Mouse (Mus musculus) MEL (cell line): ENCODE measurements around the gene Sipa1l3. TPM values are rescaled to one million over a fixed set of nuclear protein-coding genes. Genes with fewer than 3 reads are reported as not detected.
A peak's percentile ranks its signal among the peaks of the same experiment; 100 is the strongest.

Source experiments
- DNase-seq: peaks from one replicate; pipeline ENCODE4 v3.0.0; 2011; ENCODE audit warnings: low read depth, low spot score
- H3K27ac ChIP-seq: 2 replicates; pipeline ENCODE4 v1.5.1; 2012; ENCODE audit warnings: low read depth, mild to moderate bottlenecking, control low read depth, low read length, moderate library complexity; ENCODE audit not compliant: control insufficient read depth
- H3K27me3 ChIP-seq, 2 experiments: fragments of 150-350 bp in 1 of 2; sonication (generic) in 1 of 2; 2 replicates each; pipeline ENCODE4 v1.6.1; 2012; ENCODE audit warnings: low read length in 2 of 2, mild to moderate bottlenecking in 2 of 2, improper control_type of control experiment in 1 of 2, moderate library complexity in 1 of 2; ENCODE audit not compliant: insufficient read depth in 2 of 2, control insufficient read depth in 1 of 2
- H3K36me3 ChIP-seq, 2 experiments: 2 replicates each; pipeline ENCODE4 v1.6.1; 2012 to 2014; ENCODE audit warnings: low read length in 2 of 2, improper control_type of control experiment in 1 of 2, inconsistent platforms in 1 of 2, mild to moderate bottlenecking in 1 of 2; ENCODE audit not compliant: insufficient read depth in 2 of 2, control insufficient read depth in 1 of 2
- H3K4me1 ChIP-seq, 2 experiments: fragments of 150-350 bp in 1 of 2; sonication (generic) in 1 of 2; 2 replicates each; pipeline ENCODE4 v1.6.1; 2012; ENCODE audit warnings: low read length in 2 of 2, improper control_type of control experiment in 1 of 2, mild to moderate bottlenecking in 1 of 2; ENCODE audit not compliant: insufficient read depth in 2 of 2, control insufficient read depth in 1 of 2
- H3K4me3 ChIP-seq, 2 experiments: fragments of 150-350 bp in 1 of 2; sonication (generic) in 1 of 2; 2 replicates each; pipeline ENCODE4 v1.5.1; 2012; ENCODE audit warnings: low read depth in 2 of 2, low read length in 2 of 2, mild to moderate bottlenecking in 2 of 2, moderate library complexity in 2 of 2, control low read depth in 1 of 2, improper control_type of control experiment in 1 of 2; ENCODE audit not compliant: control insufficient read depth in 1 of 2, insufficient read depth in 1 of 2
- H3K79me2 ChIP-seq: 2 replicates; pipeline ENCODE4 v1.6.1; 2012; ENCODE audit warnings: mild to moderate bottlenecking, low read length, moderate library complexity; ENCODE audit not compliant: control insufficient read depth, poor library complexity, insufficient read depth
- H3K9ac ChIP-seq: 2 replicates; pipeline ENCODE4 v1.6.1; 2012; ENCODE audit warnings: low read depth, mild to moderate bottlenecking, control low read depth, low read length, moderate library complexity; ENCODE audit not compliant: control insufficient read depth, poor library complexity, severe bottlenecking
- H3K9me3 ChIP-seq: fragments of 150-350 bp; sonication (generic); replicated peaks from 2 replicates; pipeline ENCODE4 v1.6.1; 2012; ENCODE audit warnings: mild to moderate bottlenecking, low read length, improper control_type of control experiment, moderate library complexity; ENCODE audit not compliant: insufficient read depth
- BHLHE40 ChIP-seq: IDR thresholded peaks from 2 replicates; pipeline ENCODE4 v1.6.1; 2012; ENCODE audit warnings: low read depth, mild to moderate bottlenecking, inconsistent platforms, low read length, improper control_type of control experiment, borderline replicate concordance
- CHD1 ChIP-seq: IDR thresholded peaks from 2 replicates; pipeline ENCODE4 v1.6.1; 2012; ENCODE audit warnings: low read depth, mild to moderate bottlenecking, inconsistent platforms, low read length, improper control_type of control experiment
- CHD2 ChIP-seq: IDR thresholded peaks from 2 replicates; pipeline ENCODE4 v1.6.1; 2011; ENCODE audit warnings: low read length, improper control_type of control experiment
- CTCF ChIP-seq, 3 experiments: IDR thresholded peaks in 2 of 3; conservative IDR thresholded peaks in 1 of 3; 2 replicates each; pipeline ENCODE4 v1.5.1; 2011 to 2012; ENCODE audit warnings: low read length in 3 of 3, low read depth in 2 of 3, mild to moderate bottlenecking in 2 of 3, improper control_type of control experiment in 1 of 3, inconsistent platforms in 1 of 3, mixed read lengths in 1 of 3, moderate library complexity in 1 of 3; ENCODE audit not compliant: control insufficient read depth in 1 of 3, insufficient read depth in 1 of 3, poor library complexity in 1 of 3, severe bottlenecking in 1 of 3
- E2F4 ChIP-seq: IDR thresholded peaks from 2 replicates; pipeline ENCODE4 v1.6.1; 2011; ENCODE audit warnings: low read depth, low read length, improper control_type of control experiment, borderline replicate concordance
- ELF1 ChIP-seq: IDR thresholded peaks from 2 replicates; pipeline ENCODE4 v1.6.1; 2014; ENCODE audit warnings: low read depth, mild to moderate bottlenecking, inconsistent platforms, low read length, improper control_type of control experiment, moderate library complexity
- EP300 ChIP-seq, 2 experiments: IDR thresholded peaks; 2 replicates each; pipeline ENCODE4 v1.6.1; 2011; ENCODE audit warnings: improper control_type of control experiment in 2 of 2, low read length in 2 of 2, low read depth in 1 of 2, mild to moderate bottlenecking in 1 of 2
- ETS1 ChIP-seq: IDR thresholded peaks from 2 replicates; pipeline ENCODE4 v1.6.1; 2012; ENCODE audit warnings: low read depth, mild to moderate bottlenecking, inconsistent platforms, low read length, improper control_type of control experiment, moderate library complexity
- GABPA ChIP-seq: IDR thresholded peaks from 2 replicates; pipeline ENCODE4 v1.6.1; 2012; ENCODE audit warnings: low read depth, mild to moderate bottlenecking, inconsistent platforms, low read length, improper control_type of control experiment, moderate library complexity
- GATA1 ChIP-seq: IDR thresholded peaks from 2 replicates; pipeline ENCODE4 v1.6.1; 2011; ENCODE audit warnings: low read depth, low read length, improper control_type of control experiment
- HCFC1 ChIP-seq: IDR thresholded peaks from 2 replicates; pipeline ENCODE4 v1.6.1; 2012; ENCODE audit warnings: low read depth, mild to moderate bottlenecking, inconsistent platforms, low read length, improper control_type of control experiment, moderate library complexity
- JUND ChIP-seq: IDR thresholded peaks from 2 replicates; pipeline ENCODE4 v1.6.1; 2011; ENCODE audit warnings: low read depth, mild to moderate bottlenecking, improper control_type of control experiment, low read length
- KAT2A ChIP-seq: conservative IDR thresholded peaks from 2 replicates; pipeline ENCODE4 v1.6.1; 2012; ENCODE audit warnings: low read depth, low read length, improper control_type of control experiment, inconsistent platforms
- MAFK ChIP-seq: IDR thresholded peaks from 2 replicates; pipeline ENCODE4 v1.6.1; 2011; ENCODE audit warnings: low read depth, mild to moderate bottlenecking, low read length, improper control_type of control experiment, borderline replicate concordance
- MAX ChIP-seq: IDR thresholded peaks from 2 replicates; pipeline ENCODE4 v1.6.1; 2011; ENCODE audit warnings: low read length, improper control_type of control experiment
- MAZ ChIP-seq: IDR thresholded peaks from 2 replicates; pipeline ENCODE4 v1.6.1; 2012; ENCODE audit warnings: low read depth, mild to moderate bottlenecking, inconsistent platforms, low read length, improper control_type of control experiment
- MEF2A ChIP-seq: IDR thresholded peaks from 2 replicates; pipeline ENCODE4 v1.6.1; 2014; ENCODE audit warnings: low read depth, mild to moderate bottlenecking, inconsistent platforms, low read length, improper control_type of control experiment; ENCODE audit not compliant: poor library complexity, insufficient replicate concordance, severe bottlenecking; ENCODE audit errors: extremely low read depth
- MXI1 ChIP-seq: IDR thresholded peaks from 2 replicates; pipeline ENCODE4 v1.6.1; 2011; ENCODE audit warnings: mild to moderate bottlenecking, low read depth, low read length, improper control_type of control experiment
- MYB ChIP-seq: IDR thresholded peaks from 2 replicates; pipeline ENCODE4 v1.6.1; 2011; ENCODE audit warnings: mild to moderate bottlenecking, low read depth, low read length, improper control_type of control experiment
- MYC ChIP-seq: IDR thresholded peaks from 2 replicates; pipeline ENCODE4 v1.6.1; 2011; ENCODE audit warnings: low read depth, mild to moderate bottlenecking, low read length, improper control_type of control experiment, moderate library complexity
- NELFE ChIP-seq: IDR thresholded peaks from 2 replicates; pipeline ENCODE4 v1.6.1; 2011; ENCODE audit warnings: low read depth, low read length, improper control_type of control experiment
- NRF1 ChIP-seq: IDR thresholded peaks from 2 replicates; pipeline ENCODE4 v1.6.1; 2014; ENCODE audit warnings: low read depth, mild to moderate bottlenecking, inconsistent platforms, low read length, improper control_type of control experiment, moderate library complexity; ENCODE audit not compliant: poor library complexity, insufficient read depth, severe bottlenecking
- POLR2A ChIP-seq, 2 experiments: IDR thresholded peaks; 2 replicates each; pipeline ENCODE4 v1.6.1; 2011 to 2012; ENCODE audit warnings: low read length in 2 of 2, mild to moderate bottlenecking in 2 of 2, control low read depth in 1 of 2, improper control_type of control experiment in 1 of 2, low read depth in 1 of 2, moderate library complexity in 1 of 2; ENCODE audit not compliant: control insufficient read depth in 1 of 2, insufficient read depth in 1 of 2, poor library complexity in 1 of 2
- POLR2AphosphoS2 ChIP-seq: IDR thresholded peaks from 2 replicates; pipeline ENCODE4 v1.6.1; 2011; ENCODE audit warnings: low read length, improper control_type of control experiment
- POLR2AphosphoS5 ChIP-seq: IDR thresholded peaks from 2 replicates; pipeline ENCODE4 v1.6.1; 2012; ENCODE audit warnings: low read depth, borderline replicate concordance, mild to moderate bottlenecking, inconsistent platforms, low read length, moderate library complexity, mixed read lengths
- RAD21 ChIP-seq: IDR thresholded peaks from 2 replicates; pipeline ENCODE4 v1.6.1; 2011; ENCODE audit warnings: mild to moderate bottlenecking, low read depth, low read length, improper control_type of control experiment
- RCOR1 ChIP-seq: IDR thresholded peaks from 2 replicates; pipeline ENCODE4 v1.6.1; 2012; ENCODE audit warnings: low read depth, mild to moderate bottlenecking, inconsistent platforms, low read length, improper control_type of control experiment
- SIN3A ChIP-seq: IDR thresholded peaks from 2 replicates; pipeline ENCODE4 v1.6.1; 2012; ENCODE audit warnings: low read length, improper control_type of control experiment, inconsistent platforms
- SMC3 ChIP-seq: IDR thresholded peaks from 2 replicates; pipeline ENCODE4 v1.6.1; 2011; ENCODE audit warnings: low read depth, low read length, improper control_type of control experiment
- TAL1 ChIP-seq: IDR thresholded peaks from 2 replicates; pipeline ENCODE4 v1.6.1; 2012; ENCODE audit warnings: mild to moderate bottlenecking, inconsistent platforms, low read length, moderate library complexity, mixed read lengths
- TBP ChIP-seq: IDR thresholded peaks from 2 replicates; pipeline ENCODE4 v1.8.0; 2011; ENCODE audit warnings: low read depth, low read length, improper control_type of control experiment
- TCF12 ChIP-seq: IDR thresholded peaks from 2 replicates; pipeline ENCODE4 v1.6.1; 2014; ENCODE audit warnings: low read depth, mild to moderate bottlenecking, inconsistent platforms, low read length, improper control_type of control experiment, moderate library complexity
- UBTF ChIP-seq: IDR thresholded peaks from 2 replicates; pipeline ENCODE4 v1.6.1; 2012; ENCODE audit warnings: low read depth, mild to moderate bottlenecking, inconsistent platforms, low read length, improper control_type of control experiment, moderate library complexity, borderline replicate concordance; ENCODE audit not compliant: insufficient read depth
- USF1 ChIP-seq: IDR thresholded peaks from 2 replicates; pipeline ENCODE4 v1.6.1; 2014; ENCODE audit warnings: low read depth, mild to moderate bottlenecking, inconsistent platforms, low read length, improper control_type of control experiment, moderate library complexity
- USF2 ChIP-seq, 2 experiments: IDR thresholded peaks; 2 replicates each; pipeline ENCODE4 v1.6.1; 2011 to 2012; ENCODE audit warnings: improper control_type of control experiment in 2 of 2, low read length in 2 of 2, borderline replicate concordance in 1 of 2, inconsistent platforms in 1 of 2, low read depth in 1 of 2, mild to moderate bottlenecking in 1 of 2; ENCODE audit not compliant: insufficient read depth in 1 of 2
- ZC3H11A ChIP-seq: IDR thresholded peaks from 2 replicates; pipeline ENCODE4 v1.6.1; 2012; ENCODE audit warnings: low read depth, mild to moderate bottlenecking, inconsistent platforms, low read length, improper control_type of control experiment
- ZKSCAN1 ChIP-seq: IDR thresholded peaks from 2 replicates; pipeline ENCODE4 v1.6.1; 2012; ENCODE audit warnings: low read depth, mild to moderate bottlenecking, inconsistent platforms, low read length, improper control_type of control experiment, moderate library complexity
- ZMIZ1 ChIP-seq: IDR thresholded peaks from 2 replicates; pipeline ENCODE4 v1.6.1; 2012; ENCODE audit warnings: low read depth, mild to moderate bottlenecking, inconsistent platforms, low read length, improper control_type of control experiment, moderate library complexity
- polyA plus RNA-seq, 2 experiments: library from polyadenylated mRNA; stranded (reverse) in 1 of 2; unstranded in 1 of 2; fragments of >175 nt in 1 of 2; fragments of >200 nt in 1 of 2; gene quantifications; 2 replicates each; pipeline versions ENCODE4 v1.2.1 to v1.2.4; 2012; ENCODE audit warnings: low replicate concordance in 2 of 2, low read depth in 1 of 2; ENCODE audit not compliant: insufficient read length in 2 of 2, insufficient read depth in 1 of 2, missing spikeins in 1 of 2
- total RNA-seq: library from RNA; depleted of rRNA; stranded (reverse); fragments of 300-350 nt; gene quantifications from 2 replicates; pipeline ENCODE4 v1.2.3, GENCODE M21; 2012

Gene Sipa1l3
- total and polyA plus RNA-seq, 3 experiments: 14.9 to 49.4 TPM; not detected in 1

DNA sequence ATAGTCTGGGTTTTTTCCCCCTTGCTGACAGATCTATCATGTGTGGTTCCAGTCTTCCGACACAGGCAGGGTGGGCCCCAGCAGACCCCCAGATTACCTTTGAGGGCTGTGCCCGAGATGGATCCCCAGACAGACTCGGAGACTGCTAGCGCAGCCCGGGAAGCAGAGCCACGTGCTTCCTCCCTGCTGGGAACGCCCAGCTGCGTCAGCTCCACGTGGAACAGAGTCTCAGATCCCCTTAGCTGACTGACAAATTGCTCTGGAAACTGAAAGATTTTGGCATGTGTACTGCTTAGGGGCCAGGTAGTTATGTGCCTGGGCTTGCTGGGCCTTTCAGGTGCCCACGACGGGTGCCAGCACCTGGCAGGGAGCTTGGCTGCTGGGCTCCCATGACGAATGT is 176.7 kb downstream of the Sipa1l3 start:
- H3K9me3 ChIP-seq: no peaks in the 10 kb centered on the region
- H3K9ac ChIP-seq: peak overlapping the region; percentile 83
- H3K27me3 ChIP-seq: no peaks in the 10 kb centered on the region
- peak; percentile 85 for DNase-seq
- peaks cover 33% of the 10 kb centered on the region for H3K79me2 ChIP-seq
- H3K4me3 ChIP-seq: peak overlapping the region; percentile 46 to 57
- H3K27ac ChIP-seq: peak overlapping the region; percentile 99
- H3K36me3 ChIP-seq: peaks cover 0 to 38% of the 10 kb centered on the region in 2 experiments; a peak in 2 of 4 replicates
- H3K4me1 ChIP-seq: peaks cover 20 to 50% of the 10 kb centered on the region in 2 experiments
- TF ChIP-seq USF2 (IDR thresholded peaks at IDR 0.05; ENCODE audit: borderline replicate concordance in 1 of 2, insufficient read depth in 1 of 2, low read depth in 1 of 2, low read length in 2 of 2): no peak
- no peak; a peak in 1 of 4 replicates for TF ChIP-seq EP300 (IDR thresholded peaks at IDR 0.05; ENCODE audit: low read depth in 1 of 2, low read length in 2 of 2)
- TF ChIP-seq KAT2A: no peak
- peak; percentile 40; the same call in 1 of the 2 replicates for TF ChIP-seq ETS1
- no peak for TF ChIP-seq MAZ
- no peak for TF ChIP-seq ZMIZ1
- TF ChIP-seq POLR2AphosphoS5: no peak
- TF ChIP-seq CHD2: no peak
- TF ChIP-seq ZKSCAN1: no peak
- TF ChIP-seq TCF12: no peak
- TF ChIP-seq JUND: no peak
- peak; percentile 87 for TF ChIP-seq USF1
- no peak for TF ChIP-seq CHD1
- TF ChIP-seq BHLHE40: no peak
- TF ChIP-seq NRF1: peak; percentile 19; the same call in 1 of the 2 replicates
- TF ChIP-seq TAL1: no peak
- no peak for TF ChIP-seq MYB
- TF ChIP-seq ZC3H11A: no peak
- no peak for TF ChIP-seq MAFK
- TF ChIP-seq POLR2A (IDR thresholded peaks at IDR 0.05; ENCODE audit: control insufficient read depth in 1 of 2, insufficient read depth in 1 of 2, low read depth in 1 of 2, low read length in 2 of 2, poor library complexity in 1 of 2): peak; percentile 12 to 77; a peak in 3 of 4 replicates
- TF ChIP-seq POLR2AphosphoS2: no peak
- TF ChIP-seq GATA1: no peak
- TF ChIP-seq UBTF: no peak
- TF ChIP-seq GABPA: no peak
- TF ChIP-seq NELFE: peak; percentile 41
- peak; percentile 97 for TF ChIP-seq SIN3A
- peak; percentile 100 for TF ChIP-seq MYC
- no peak for TF ChIP-seq RCOR1
- TF ChIP-seq CTCF (IDR thresholded peaks at IDR 0.05 in 2 of 3, conservative IDR thresholded peaks at IDR 0.05 in 1 of 3; ENCODE audit: control insufficient read depth in 1 of 3, insufficient read depth in 1 of 3, low read depth in 2 of 3, low read length in 3 of 3, poor library complexity in 1 of 3, severe bottlenecking in 1 of 3): no peak
- TF ChIP-seq SMC3: no peak
- TF ChIP-seq MXI1: peak; percentile 100
- TF ChIP-seq MEF2A: no peak
- peak; percentile 100 for TF ChIP-seq MAX
- TF ChIP-seq ELF1: no peak
- peak; percentile 62; the same call in 1 of the 2 replicates for TF ChIP-seq TBP
- no peak for TF ChIP-seq RAD21
- TF ChIP-seq HCFC1: peak; percentile 47; the same call in 1 of the 2 replicates
- no peak for TF ChIP-seq E2F4
